Mouse (Mus musculus) A20 (cell line): ENCODE measurements around the gene 1700037H04Rik.

Experiments used
- DNase-seq: peaks from one replicate; pipeline ENCODE4 v3.0.0-alpha.2; 2011; ENCODE audit warnings: low read depth, low spot score

The 1700037H04Rik gene

DNA sequence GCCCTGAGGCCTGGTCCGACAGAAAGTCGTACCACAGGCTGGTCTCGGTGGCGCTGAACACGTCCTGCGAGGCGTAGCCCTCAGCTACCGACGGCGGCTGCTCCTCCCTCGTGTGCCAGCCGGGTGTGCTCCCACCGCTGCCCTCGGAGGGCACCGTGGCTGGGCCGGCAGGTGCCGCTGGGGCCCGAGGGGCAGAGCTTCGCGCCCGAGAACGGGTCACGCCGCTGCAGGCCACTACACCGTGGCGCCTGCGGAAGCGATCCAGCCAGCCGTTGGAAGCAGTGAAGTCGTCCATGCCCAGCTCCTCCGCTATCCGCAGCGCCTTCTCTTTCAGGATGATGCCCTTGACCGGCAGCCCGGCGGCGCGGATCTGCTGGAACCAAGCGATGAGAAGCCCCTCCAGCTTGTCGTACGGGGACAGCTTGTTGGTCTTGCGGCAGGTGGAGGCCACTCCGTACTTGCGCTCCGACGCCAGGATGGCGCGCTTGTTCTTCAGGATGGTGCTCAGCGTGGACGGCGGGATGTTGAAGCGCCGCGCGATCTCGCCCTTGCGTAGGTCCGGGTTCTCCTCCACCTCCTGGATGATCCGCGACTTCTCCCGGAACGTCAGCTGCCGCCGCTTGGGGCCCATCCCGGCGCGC lies 19.5 kb upstream of the 1700037H04Rik start:
- peak; percentile 69 for DNase-seq

DNA sequence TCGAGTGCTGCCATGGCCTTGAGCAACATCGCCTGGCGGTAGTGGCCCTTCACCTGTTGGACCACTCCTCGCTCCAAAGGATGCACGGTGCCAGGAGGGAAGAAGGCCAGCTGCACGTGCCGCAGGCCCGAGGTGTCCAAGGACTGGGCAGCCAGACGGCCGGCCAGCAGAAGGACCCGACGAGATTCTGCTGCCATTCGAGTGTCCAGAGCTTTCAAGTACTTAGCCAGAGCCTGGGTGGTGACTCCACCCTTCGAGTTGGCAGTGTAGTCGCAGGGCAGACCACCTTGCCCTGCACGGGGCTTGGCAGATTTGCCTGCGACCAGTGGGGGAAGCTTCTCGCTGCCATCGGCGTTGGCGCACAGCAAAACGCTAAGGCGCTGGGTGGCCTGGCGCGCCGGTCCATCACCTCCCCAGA lies 19.0 kb upstream of the 1700037H04Rik start:
- no peak for DNase-seq

DNA sequence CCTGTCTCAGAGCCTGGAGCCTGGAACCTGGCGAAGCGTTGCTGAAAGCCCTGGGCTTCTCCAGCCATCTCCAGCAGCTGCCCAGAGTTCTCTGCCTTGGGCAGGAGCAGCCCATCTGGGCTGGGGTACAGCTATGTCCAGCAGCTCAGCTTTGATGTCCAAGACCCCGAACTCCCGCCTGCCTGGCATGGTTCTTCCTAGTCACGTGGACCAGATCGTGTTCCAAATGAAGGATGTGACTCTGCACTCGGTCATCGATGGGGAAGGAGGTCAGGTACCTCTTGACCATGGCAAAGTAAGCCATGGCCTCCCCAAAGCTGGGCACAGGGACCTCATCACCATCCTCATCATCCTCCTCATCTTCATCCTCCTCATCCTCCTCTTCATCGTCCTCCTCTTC lies 18.1 kb upstream of the 1700037H04Rik start:
- no peak for DNase-seq

DNA sequence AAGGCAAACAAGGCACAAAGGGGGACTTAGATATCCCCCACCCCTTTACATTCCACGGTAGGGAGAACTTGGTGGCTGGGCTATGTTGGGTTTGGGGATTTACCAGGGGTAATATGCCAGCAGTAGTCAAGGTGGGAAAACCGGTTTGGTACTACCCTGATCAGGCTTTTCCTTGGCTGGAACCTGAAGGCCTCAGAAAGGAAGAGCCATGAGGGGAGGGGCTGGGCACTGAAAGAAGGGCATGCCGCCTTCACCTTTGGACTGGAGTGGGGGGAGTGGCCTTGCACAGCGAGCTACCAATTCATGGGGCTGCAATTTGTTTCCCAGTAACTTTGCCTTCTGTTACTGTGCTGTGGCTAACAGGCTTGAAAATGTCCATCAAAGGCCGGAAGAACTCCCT lies 16.6 kb upstream of the 1700037H04Rik start:
- no peak for DNase-seq

DNA sequence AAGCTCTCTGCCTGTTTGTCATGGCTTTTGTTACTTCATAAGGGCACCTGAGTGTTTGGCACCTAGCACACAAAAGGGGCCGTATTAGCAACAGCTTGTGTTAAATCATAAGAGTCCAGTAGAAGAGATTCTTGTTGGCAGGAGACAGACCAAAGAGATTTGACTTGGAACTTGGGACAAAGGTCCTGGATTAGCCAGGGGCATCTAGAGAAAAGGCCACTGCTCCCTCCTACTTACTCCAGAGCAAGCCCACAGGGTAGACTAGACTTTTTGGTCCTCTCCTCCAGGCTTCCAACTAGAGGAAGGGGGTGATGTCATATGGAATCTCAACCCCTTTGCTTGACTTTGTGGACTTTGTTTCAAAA lies 16.0 kb upstream of the 1700037H04Rik start:
- DNase-seq = no peak

DNA sequence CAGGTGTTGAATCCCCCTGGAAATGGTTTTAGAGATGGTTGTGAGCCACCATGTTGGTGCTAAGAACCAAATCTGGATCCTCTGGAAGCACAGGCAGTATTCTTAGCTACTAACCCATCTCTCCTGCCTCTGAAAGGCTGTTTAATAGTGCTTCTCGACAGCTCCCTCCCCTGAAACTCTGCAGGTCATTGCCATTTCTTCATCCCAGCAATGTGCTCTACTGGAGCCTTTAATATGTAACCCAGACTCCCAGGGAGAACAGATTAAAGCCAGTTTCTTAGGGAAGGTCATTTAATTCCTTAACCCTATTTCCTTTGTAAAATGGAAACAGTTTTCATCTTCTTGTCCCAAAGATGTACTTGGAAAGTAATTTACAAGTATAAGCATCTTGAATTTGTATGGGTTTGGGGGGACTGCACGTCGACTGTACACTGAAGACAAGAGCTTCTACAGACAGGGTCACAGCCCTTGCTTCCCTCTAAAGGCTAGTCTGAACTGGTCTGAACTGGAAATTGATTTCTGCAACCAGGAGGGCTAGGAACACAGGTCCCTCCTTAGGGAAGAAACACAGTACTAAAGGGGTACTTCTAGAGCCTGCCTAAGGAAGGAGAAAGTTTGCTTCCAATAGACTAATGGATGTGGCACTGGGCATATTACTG lies 15.5 kb upstream of the 1700037H04Rik start:
- no peak for DNase-seq

DNA sequence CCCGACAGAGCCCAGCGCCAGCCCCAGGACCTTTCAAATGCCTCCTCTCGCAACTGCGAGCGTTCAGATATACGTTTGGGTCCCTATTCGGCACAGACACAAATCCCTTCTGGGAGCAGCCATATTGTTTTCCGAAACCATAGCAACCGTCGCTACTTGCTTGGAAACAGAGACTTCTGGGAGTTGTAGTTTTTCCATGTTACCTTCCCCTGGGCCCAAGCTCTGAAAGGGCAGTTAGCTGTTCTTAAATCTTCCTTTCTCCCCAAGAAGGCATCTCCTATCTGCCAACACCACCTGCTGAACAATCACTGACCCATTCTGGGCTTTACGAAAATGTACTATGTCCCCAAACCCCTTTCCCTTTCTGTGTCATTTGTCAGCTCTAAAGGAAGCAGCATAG lies 14.8 kb upstream of the 1700037H04Rik start:
- DNase-seq = peak; percentile 63

DNA sequence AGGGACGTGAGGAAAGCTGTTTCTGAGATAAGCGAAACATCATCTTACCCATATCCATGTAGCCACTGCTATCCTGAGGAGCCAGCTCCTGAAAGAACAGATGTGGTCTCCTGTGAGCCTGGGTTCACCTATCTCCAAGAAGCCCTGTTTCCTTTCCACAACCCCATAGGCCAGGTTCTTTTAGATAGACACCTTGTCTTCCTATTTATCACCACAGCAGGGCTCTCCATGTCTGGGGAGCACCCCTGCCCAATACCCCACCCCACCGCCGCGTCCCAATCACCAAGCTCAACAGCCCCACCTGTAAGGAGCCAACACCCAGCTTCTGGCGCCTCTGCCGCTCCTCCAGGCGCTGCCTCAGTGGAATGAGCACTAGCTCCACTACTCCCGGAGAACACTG lies 12.4 kb upstream of the 1700037H04Rik start:
- DNase-seq = no peak

DNA sequence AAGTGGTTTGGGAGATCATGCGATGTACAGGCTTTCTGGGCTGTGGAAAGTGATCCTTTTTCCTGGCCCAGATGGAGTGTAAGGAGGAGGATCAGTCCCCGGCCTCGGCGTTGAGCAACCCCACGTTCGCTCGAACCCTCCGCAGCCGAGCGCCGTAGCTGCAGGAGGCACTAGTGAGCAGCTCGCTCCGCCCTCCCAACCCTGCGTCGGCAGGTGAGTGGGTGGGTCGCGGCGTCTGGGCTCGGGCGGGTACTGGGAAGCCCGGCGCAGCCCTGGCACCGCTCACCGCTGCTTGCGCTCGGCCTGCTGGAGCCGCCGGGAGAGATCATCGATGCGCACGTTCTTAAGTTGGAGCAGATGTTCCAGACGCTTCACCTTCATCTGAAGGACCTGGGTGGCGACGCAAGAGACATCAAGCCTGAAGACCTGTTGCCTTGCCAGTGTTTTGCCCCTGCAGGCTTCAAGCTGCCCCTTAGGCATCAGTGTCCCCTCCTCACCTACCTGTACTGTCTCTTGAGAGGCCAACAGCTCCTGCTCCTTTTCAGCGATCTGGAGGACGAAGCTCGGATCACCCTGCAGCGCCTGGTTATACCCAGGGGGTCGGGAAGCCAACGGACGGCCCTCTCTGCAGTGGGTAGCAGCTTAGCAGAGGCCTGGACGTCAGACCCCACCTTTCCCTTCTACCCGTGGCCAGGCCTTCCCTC lies 11.7 kb upstream of the 1700037H04Rik start:
- no peak for DNase-seq

DNA sequence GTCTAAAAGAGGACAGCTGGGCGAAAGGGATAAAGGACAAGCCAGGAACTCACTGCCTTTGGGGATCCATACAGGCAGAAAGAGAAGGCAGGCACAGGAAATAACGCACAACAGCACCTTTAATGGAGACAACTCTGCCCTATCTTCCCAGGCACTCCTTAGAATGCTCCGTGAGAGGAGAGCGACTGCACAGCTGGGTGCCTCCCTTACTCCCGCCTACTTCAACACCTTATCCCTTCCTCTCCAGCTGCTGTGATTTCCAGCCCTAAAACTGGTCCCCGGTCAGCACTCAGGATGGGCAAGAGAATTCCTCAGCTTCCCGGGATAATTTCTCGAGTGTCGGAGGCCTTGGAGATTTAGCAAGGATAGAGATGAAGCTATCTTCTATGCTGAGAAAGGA lies 11.1 kb upstream of the 1700037H04Rik start:
- DNase-seq = no peak

DNA sequence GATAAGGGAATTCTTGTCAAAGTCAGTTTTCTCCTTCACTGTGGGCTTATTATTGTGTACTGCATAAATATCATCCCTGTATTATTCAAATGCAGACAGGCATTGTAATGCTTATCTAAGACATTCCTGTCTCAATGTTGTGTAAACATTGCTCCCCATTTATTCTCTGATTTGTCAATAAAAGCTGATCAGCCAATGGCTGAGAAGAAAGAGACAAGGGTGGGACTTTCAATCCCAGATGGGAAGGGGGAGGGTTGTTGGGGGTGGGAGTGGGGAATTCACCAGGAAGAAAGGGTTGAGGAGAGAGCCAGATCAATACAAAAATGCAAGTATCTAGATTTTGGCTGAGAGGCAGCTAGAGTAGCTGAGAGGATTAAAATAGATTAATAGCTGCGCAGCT lies 9.0 kb upstream of the 1700037H04Rik start:
- DNase-seq = no peak

DNA sequence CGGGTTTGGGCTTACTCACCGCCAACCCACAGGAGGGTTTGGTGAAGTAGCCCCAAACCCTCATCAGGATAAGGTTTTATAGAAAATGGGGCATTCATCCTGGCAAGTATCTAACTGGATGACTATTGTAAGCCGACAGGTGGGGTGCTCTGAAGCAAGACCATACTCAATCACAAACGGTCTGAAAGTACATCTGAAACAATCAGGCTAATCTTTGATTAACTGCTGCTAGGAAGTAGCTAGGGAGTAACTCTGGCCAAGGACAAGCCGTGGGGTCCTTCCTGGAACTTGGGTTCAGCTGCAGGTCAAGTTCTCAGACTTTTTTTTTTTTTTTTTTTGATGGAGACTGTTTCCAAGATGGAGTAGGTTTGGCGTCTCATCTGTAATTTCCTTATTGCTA lies 8.1 kb upstream of the 1700037H04Rik start:
- DNase-seq = no peak

DNA sequence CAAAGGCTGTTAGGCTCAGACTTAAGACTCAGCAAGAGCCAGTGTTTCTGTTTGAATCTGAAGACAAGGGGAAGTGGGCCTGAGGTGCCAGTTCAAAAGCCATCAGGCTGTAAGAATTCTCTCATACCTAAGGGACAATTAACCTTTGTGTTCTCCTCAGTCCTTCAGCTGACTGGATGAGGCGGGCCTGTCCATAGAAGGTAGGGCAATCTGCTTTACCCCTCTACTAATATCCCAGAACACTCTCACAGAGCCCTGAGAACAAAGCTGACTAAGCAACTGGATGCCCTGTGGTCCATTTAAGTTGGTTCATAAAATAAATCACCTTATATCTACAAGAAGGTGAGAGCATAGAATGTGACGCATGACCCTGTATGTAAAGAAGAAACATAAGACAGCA lies 6.3 kb upstream of the 1700037H04Rik start:
- no peak for DNase-seq

DNA sequence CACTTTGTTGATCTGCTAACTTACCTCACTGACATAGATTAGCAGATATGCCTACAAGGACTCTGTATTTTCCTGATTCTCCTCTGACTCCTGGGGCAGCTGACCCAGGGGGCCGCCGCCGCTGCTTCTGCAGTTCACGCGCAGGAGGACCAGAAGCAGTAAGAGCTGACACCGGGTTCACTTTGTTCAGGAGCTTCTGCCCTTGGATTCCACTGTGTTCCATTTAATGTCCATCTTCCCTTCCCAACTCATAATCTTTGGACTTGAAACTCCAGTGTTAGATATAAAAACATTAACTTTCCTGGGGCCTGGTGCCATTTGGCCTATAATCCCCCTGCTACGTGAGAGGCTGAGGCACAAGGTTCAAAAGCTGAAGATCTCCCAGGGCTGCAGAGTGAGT lies 4.0 kb upstream of the 1700037H04Rik start:
- no peak for DNase-seq

DNA sequence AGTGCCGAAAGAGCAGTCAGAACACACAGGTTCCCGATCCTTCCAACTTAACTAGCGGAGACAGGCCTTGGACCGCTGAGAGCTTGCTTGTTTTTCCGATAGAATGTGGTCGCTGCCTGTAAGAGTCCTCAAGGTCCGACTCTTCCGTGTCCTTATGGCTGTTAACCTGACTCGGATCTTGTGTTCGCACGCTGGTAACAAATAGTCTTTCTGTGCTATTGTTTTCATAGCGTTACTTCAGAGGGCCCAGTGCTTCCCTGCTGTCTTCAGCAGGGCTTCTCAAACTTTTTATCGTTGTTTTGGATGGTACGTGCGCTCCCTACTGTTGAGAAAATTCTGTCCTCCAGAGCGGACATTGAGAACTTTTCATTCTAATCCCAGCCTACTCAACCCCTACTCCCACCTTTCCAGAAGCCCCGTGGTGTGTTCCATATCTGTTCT lies 810 bp upstream of the 1700037H04Rik start:
- DNase-seq = no peak

DNA sequence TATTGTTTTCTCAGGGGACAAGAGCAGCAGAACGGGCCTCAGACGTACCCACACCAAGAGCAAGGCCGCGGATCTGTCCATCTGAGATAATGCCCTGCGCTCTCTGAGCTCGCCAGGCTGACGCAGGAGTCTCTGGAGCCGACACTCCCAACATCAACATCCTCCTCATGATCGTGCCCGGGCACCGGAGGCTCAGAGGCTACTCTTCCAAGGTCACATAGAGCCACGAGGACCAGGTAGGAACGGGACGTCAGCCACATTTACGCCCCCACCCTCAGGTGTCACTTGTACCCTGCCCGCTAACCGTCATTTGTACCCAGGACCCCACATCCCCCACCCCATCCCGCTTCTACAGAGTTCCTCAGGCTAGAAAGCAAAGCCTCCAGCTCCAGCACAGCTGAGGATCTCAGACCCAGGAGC lies 380 bp downstream of the 1700037H04Rik start:
- DNase-seq = no peak

DNA sequence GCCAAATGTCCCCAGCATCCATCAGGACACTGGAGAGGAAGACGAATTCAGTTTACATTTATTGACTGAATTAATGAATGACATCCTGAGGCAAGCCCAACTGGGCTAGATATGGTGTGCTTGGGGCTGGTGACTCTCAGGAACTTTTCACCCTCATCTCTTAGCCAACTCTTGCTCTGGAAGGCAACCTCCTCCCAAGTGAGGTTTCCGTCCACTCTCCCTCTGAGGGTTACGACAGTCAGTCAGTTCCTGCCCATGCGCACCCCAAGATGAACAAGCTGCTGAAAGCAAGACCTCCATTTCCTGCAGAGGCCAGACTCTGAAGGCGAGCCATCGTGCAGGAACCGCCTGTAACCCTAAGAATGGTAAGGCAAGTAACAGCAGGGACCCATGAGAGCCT lies 2.9 kb downstream of the 1700037H04Rik start:
- no peak for DNase-seq

DNA sequence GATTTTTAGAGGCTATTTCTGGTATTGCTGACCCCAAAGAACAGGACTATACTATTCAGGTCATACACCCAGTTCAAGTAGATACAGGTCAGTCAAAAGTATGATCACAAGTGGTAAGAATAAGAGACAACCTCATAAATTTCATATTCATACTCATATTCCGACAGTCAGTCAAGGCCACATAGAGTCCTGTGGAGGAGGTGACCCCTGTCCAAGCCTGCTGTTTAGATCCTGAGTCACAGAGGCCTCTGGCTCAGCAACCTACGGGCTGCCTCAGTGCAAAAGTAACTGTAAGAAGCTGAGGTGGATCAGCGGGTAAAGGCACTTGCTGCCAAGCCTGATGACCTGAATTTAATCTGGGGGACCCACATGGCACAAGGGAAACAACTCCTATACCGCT lies 5.8 kb downstream of the 1700037H04Rik start:
- no peak for DNase-seq

DNA sequence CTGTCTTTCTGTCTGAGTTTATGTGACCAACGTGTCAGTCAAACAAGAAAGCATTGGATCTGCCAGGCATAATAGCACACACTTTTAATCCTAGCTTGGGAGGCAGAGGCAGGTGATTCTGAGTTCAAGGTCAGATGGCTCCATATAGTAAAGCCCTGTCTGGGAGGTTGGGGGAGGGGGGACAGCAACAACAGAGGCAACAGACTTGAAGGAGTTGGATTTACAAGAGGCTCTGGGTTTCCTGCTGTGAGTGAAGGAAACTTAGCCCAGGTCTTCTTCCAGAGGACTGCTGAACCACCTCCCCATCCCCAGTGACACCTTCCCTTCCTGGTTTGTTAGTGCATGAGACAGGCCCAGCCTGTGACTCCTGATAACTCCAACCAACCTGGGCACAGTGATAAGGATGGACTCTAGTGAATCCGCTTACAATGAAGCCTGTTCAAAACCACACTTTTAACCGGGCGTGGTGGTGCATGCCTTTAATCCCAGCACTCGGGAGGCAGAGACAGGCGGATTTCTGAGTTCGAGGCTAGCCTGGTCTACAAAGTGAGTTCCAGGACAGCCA lies 7.6 kb downstream of the 1700037H04Rik start:
- DNase-seq = no peak

DNA sequence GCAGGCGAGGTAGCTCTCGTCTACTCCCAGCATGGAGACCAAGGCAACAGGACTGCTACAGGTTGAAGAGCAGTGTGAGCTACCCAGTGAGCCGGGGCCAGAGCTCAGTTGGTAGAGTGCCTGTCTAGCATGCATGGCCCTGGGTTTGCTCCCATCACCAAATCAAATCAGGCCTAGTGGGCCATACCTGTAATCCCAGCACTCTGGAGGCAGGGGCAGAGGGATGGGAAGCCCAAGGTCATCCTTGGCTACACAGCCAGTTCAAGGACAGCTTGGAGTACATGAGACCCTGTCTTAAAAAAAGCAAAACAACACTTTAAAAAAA lies 10.7 kb downstream of the 1700037H04Rik start:
- no peak for DNase-seq

DNA sequence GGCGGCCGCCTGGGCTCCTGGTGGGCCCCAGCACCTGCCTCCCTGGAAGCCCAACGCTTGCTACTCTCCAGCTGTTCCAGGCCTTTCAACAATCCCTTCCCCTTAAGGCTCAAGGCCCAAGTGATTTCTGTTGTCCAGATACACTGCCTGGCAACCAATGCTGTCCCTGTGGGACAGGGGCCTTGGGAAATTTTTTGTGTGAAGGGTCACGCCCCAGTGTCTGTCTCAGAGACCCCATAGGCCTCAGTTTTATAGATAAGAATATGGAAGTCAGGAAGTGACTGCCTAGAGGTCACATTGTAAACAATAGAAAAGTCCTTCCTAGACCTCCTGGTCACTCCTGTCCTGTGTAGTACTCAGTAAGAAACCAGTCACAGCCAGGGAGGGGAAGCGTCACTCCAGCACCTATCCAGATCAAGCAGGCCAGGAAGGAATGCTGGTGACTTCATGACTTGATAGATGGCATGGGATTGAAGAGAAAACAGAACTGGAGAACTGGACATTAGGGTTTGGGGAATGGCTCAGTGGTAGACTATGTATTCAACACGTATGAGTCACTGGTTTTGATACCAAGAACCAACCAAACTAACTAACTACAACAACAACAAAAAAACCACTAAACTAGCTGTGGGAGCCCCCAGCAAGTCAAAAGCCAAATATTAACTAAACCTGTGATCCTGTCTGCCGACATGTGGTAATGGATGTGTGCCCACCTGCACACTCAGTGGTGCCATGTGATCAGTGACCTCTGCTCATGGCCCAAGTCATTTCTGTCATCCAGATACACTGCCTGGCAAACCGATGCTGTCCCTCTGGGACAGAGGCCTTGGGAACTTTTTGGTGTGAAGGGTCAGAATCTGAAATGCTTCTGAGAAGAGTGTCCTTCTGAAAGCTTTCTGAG lies 11.3 kb downstream of the 1700037H04Rik start:
- no peak for DNase-seq

DNA sequence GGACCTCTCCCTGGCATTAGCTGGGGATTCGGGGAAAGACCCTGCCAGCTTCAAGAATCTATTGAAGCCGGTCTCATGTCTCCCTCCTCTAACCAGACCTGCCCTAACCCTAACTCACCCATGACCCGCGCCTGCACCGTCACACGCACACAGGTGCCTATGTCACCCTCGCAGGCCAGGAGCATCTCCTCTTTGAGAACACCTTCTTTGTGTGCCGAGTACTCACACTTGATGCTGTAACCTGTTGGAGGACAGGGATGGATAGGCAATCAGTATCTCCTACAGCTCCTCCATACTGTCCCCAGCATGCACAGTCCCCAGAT lies 12.9 kb downstream of the 1700037H04Rik start:
- no peak for DNase-seq
